Mouse (Mus musculus) natural killer cell, adult 2 months (primary cell): ENCODE measurements around the gene Spata16.

ENCODE experiments used
- DNase-seq, 2 experiments: peaks; one replicate each; pipeline ENCODE4 v3.0.0; 2022; ENCODE audit warnings: low spot score in 2 of 2

Gene Spata16

DNA sequence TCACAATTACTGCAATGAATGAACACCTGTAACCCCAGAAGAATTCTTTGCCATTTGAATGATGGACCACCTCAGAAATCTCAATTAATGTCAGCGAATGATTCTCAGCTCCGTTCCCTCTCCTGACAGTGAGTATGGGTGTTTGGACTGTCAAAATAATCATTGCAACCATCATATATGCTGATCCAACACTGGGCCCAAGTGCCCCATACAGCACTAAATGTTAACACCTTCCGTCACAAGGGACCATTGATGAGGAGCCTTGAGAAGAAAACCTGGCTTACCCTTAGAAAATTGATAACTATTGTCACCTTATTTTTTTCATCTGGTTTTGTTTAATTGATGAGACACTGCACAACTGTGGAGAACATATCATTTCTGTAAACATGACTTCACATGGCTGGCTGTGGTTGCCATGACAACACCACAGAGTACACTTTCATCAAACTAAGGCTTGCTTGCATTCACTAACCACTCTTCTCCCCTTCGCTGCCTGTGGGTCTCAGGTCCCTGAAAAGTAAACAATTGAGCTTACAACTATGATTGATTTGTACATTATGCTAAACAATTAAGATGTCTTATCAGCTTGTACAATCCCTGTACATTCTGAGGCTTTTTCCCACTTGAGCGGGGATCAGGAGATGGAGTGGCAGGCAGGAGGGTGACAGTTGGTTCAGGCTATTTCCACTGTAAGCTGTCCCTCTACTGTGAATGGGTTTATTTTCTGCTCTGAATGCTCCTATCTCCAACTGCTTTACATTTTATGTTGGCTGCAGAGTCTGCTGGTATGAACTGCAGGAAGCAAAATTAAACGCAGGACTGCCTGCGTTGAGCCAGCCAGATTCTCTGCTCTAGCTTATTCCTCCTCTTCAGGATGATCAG, 189.8 kb downstream of the Spata16 start:
- DNase-seq = no peak

DNA sequence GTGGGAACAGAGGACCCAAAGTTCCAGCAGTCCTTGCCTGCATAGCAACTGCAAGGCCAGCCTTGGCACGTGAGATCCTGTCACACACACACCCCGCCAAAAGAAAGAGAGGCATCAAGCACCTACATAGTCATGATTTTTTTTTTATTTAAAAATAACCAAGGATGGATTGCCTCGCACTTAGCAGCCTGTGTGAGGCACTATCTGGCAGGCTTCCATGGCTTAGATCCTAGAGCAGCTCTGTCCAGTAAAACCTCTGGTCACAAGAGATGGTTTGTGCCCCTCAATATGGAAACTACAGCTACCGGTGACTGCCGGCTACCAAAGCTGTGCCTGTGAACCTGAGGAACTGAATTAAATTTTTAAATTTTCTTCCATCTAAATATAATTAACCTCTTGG, 195.5 kb downstream of the Spata16 start:
- no peak for DNase-seq

DNA sequence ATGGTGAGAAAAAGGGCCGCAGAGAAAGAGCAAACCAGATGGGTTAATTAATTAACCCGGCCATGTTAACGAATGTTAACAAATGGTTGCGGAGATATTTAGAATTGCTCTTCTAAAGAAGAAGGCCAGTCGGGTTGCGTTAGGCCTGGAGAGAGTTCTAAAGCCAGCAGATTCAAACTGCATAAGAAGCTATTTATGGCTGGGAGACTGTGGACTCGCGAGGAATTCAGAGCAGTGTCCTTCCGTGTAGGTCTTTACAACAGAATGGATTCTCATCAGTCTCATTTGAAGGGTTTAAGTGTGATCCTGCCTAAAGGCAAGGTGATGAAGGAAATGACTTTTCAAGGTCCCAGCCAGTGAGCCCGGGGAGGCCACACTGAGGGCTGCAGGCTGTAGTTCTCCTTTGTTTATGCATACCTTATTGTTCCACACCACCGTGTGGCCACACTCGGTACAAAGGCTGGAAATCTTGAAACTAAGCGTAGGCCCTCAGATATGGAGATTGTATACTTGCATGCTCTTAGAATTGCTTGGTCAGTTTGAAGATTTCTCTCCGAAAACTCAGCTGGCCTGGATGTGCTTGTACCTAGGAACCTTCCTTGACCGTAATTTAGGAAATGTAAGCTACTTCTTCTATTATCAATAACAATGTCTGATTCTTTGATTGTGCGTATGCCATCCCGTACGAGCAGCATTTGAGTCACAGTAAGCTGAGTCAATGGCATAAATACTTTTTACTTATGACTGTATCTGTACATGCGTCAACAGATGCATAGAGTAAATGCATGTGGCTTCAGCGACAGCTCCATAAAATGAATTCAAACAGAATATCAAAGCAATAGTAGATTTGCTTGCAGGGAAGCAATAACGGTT, 197.0 kb downstream of the Spata16 start:
- no peak for DNase-seq

DNA sequence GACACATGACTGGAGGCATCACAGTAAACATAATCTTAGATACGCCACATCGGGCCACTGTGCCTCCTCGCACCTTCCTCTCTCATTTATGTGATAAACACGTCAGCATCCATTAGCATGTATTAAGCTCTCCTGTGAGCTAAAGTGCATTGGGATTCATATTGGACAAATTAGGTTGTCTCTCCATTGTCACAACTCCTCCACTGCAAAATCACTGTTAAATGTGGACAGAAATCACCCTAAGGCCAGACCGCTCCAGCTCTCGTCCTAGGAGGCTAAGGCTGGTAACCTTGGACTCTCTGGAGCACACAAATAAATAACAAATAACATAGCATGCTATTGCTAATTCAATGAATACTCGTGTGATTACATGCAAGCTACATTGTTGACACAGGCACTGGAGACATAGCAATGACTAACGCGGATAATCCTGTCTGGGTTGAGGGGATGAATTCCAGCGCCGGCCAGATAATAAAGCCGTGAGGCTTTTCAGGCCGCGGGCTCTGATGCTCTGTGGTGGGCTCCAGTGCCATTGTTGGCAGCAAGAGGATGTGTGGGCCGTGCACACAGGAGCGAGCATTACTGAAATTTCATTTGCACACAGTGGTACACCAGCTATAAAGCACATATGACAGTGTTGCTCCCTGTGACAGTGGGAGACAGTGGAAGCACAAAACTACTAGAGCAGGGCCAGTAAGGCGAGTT, 197.8 kb downstream of the Spata16 start:
- no peak for DNase-seq

DNA sequence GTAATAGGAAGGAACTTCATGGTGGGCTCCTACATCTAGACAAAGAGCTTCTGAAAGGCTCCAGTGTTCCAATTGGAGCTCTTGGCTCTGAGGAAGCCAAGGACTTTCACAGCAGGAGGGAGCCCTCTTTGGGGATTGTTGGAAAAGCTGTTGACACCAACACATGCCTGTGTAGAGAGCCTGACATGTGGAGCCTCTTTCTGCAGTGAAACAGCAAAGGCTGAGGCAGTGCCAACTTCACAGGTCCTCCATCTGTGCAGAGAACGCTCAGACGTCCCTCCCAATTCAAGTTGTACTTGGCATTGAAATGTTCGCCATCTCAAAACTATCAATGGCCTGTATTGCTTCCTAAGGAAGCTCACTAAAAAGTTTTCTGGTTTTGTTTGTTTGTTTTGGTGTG, 207.6 kb downstream of the Spata16 start:
- DNase-seq = no peak

DNA sequence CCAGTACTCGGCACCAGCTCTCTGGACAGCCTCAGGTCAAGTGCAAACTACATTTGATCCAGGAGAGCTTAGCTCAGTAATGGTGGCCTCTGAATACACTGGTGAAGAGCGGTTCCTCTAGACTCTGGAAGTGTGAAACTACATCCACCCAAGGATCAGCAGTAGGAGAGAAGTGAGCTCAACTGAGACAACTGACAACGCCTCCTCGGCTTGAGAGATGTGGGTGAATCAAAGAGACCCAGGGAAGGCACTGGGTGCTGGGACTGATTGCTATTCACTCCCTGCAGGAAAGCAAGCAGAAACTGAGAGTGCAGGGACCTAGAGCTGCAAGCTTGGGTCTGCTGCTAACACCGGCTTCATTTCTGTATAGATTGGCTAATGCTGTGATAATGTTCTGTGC, 210.5 kb downstream of the Spata16 start:
- DNase-seq = no peak

DNA sequence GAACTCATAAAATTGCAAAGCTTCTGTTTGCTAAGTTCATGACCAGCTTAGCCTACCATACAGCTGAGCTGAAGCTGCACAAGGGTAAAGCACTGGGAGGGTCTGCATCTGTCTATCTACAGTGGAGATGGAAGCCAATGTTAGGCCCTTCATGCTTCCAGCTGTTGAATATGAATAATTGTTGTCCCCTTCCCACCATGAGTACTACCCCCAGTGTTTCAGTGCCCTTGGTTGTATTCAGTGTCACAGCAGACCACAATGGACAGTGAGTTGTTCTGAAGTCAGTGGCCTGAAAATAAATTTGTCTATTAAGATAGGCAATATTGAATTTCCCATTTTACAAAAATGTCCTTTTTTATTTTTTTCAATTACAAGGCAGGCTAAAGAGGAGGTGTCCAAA, 212.8 kb downstream of the Spata16 start:
- no peak for DNase-seq

DNA sequence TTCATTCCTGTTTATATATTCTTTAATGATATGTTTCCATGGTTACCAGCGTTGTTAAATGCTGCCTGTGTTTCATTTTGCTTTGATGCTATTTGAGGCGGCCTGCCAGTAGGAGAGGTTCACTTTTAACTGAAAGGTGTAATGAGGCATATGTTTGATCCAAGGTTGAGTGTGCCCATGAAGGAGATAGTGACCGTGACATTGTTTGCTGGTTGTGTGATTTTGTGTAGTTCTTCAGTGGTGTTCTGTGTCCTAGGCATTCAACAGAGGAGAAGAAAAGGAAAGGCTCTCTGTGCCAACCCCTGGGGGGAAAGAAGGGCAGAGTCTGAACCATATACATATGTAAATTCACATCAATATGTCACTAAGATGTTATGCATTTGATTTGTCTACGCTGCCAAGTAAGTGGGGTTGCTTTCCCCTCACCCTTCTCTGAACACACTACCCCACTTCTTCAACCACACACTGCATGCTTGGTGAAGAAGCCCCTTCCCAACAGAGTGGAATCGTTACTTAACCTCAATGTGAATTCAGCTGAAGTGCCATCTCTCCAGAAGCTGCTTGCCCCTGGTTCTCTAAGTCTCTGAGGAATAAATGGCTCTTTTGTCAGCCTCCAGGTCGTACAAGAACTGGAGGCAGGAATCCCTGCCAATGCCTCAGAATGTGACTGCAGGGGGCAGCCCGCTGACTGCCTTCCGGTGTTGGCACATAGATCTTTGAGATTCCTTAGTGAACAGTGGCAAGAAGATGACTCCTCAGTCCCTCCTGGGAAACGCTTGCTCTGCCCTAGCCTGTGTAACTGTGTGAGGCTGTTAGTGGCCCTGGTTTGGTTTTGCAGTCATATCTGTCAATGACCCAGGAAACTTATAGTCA, 213.5 kb downstream of the Spata16 start:
- DNase-seq = no peak

DNA sequence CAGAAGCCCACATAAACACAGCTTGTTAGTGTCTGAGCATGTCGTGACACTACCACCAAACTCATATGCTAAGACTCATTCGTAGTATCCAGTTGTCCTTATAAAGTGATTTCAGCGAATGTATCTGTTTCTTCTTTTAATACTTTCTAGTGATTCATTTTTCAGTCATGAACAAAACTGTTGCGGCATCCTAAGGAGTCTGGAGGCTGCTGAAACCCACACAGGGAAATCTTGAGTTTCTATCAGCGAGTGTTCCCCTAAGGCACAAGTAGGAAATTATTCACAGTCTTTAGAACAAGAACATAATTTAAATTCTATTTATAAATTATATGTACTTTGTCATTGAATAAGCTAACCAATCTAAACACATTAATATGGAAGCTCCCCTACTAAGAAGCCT, 216.1 kb downstream of the Spata16 start:
- DNase-seq = no peak

DNA sequence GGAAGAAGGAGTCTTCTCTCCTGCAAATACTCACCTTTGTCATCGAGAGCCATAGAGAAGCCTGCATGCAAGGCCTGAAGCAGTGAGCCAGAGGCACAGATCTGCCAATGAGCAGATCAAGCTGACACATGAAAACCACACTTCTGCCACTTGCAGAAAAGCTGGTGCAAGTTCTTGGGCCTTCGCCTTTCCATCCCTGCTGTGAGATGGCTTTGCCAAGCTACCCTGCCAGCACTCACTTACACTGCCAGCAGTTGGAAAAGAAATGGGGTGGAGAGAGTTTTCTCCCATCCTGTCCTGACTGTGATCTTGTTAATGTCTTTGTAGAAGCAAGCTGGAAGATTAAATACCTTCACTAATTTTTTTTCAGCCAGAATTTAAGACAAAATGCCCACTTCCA, 237.3 kb downstream of the Spata16 start:
- no peak for DNase-seq

DNA sequence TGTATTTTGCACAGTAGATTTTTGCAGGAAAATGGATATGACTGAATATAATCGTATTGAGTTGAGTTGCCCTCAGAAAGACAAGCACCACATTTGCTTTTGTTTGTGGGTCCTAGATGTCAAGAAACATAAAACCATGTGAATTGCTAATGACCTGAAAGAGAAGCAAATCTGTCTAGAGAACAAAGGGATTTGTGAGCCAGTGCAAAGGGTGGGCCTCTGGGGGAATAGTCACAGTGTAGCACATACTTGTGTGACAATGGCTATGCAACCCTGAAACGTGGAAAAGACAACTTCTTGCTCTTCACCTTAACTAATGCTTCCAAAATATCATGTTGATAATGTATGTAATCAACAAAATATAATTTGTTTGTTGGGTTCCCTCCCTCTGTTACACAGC, 239.9 kb downstream of the Spata16 start:
- DNase-seq = no peak

DNA sequence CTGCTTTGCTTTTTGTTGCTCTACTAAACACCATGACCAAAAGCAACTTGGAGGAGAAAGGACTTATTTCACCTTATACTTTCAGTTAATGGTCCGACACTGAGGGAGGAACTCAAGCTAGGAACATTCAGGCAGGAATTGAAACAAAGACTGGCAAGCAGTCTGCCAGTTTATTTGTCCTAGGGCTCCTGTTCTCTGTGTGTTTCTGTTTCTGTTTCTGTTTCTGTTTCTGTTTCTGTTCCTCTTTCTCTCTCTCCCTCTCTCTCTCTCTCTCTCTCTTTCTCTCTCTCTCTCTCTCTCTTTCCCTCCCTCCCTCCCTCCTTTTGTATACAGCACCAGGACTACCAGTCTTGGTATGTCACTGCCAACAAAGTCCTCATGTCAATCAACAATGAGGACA, 279.2 kb downstream of the Spata16 start:
- no peak for DNase-seq

DNA sequence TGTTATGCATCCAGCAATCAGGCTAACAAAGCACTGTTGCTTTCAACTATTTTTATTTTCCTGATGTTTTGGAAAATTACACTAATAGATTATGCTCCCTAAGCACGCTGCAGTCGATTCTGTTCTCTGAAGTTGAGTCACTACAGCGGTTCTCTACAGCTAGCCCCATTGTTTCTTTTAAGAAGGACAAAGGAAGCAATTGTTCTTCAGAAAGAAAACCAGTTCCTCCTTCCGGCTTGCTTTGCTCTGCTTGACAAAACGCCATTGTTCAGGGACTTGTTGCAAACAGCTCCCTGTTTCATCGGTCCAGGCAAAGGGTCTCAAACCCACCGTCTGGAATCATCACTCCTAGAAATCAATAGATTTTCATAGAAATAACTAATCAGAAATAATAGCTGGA, 283.6 kb downstream of the Spata16 start:
- DNase-seq = no peak

DNA sequence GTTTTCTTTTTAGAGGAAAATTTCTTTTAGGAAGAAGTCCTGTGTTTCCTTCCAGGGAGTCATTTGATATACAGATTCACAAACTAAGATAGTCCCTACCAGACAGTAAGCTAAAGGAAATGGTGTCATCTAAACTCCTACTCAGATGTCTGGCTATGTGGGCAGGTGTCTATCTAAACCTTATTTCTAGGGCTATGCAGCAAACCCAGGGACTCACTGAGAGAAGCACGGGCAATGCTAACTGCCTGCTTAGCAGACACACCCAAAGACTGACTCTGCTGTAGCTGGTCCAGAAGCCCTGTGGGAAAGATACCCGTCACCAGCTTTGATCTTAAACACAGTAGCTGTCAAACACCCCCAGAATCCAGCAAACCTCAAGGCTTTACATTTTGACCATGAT, 284.2 kb downstream of the Spata16 start:
- DNase-seq = no peak

DNA sequence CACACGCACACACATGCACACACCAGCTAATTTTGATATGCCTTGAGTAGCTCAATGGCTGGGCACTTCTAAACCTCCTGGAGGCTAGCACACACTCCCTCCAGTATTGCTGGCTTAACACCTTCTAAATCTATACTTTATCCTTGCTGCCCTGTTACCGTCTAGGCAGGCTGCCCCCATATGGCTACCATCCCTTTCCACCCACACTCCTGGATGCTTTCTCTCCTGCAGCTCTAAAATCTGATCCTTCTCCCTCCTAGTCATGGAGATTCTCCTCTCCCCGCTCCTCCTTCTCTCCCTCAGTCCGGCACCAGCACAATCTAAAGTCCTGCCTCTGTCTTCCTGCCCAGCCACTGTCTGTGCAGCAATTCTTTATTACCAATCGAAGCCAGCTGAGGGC, 286.0 kb downstream of the Spata16 start:
- no peak for DNase-seq

DNA sequence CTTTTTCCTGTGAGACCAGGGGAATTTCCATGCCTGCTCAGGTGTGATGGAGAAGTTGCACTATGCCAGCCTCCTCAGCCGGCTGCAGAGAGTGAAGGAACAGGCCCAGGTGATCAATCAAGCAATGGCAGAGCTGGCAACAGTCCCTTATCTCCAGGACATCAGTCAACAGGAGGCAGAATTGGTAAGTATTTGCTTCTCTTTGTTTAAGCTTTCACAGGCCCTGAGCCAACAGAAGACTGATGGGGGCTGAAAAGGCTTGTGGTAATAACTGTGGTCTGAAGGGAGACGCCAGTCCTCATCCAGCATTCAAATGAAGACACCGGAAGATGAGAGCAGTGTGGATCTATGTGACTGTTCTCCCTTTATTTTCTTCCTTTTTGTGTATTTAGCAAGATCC, 286.8 kb downstream of the Spata16 start:
- no peak for DNase-seq

DNA sequence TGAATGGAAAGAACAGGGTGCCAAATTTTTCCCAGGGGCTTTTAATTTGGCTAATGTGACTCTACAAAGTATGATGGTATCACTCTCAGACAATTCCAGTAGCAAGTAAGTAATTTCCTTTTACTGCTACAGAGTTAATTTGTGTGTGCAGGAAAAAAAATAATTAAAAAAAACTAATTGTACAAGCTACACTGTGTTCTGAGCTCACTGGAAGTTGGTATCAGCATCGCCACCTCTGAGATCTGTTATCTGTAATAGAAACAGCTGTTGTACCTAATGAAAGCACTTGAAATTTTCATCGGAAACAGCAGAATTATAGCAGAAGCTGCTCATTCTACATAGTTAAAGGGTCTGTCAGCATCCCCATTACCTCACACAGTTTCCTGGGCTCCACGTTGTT, 295.7 kb downstream of the Spata16 start:
- no peak for DNase-seq

DNA sequence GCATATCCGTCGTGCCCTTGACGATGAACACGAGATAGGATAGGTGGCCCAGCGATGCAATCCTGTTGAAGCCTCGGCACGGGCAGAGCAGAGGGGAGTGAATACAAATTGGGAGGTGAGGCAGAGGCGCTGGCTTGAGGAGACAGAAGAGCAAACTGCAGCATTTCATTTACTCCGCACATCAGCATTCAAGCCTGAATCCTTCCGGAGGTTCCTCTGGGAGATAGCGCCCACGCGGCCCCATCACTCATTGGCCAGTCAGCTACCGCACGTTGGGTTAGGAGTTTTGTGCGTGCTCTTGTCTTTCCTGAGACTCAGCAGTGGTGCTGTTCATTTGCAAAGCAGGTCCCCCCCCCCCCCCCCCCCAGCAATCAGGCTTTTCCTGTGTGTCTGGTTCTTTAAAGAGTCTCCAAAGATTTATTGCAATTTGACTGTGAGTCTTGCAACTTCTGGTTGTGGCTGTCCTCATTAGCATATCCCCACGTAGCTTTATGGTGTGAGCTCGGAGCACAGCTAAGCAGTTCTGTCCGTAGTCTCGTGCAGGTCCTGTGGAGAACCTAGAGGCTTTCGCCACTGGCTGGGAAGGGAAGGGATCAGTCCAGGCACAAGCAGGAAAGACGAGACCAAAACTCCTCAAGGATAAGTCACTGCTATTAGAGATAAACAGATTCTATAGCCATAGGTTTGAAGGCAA, 299.6 kb downstream of the Spata16 start:
- DNase-seq = no peak

DNA sequence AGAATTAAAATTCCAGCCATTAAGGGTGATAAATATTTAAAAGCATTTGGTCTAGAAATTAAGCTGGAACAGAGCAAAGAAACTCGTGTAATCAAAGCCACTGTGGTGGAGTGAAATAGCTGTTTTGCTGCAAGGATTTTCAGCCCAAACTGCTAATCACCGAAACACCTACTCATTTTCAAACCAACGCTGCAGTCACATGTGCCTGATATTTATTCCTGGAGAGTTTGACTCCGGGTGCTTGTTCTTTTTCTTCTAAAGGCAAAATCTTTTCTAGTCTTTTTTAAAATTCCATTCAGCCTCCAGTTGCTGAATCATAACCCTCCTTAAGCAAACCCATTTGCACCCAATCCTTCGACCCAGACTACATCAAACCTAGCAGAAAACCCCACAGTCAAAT, 329.4 kb downstream of the Spata16 start:
- DNase-seq = no peak

DNA sequence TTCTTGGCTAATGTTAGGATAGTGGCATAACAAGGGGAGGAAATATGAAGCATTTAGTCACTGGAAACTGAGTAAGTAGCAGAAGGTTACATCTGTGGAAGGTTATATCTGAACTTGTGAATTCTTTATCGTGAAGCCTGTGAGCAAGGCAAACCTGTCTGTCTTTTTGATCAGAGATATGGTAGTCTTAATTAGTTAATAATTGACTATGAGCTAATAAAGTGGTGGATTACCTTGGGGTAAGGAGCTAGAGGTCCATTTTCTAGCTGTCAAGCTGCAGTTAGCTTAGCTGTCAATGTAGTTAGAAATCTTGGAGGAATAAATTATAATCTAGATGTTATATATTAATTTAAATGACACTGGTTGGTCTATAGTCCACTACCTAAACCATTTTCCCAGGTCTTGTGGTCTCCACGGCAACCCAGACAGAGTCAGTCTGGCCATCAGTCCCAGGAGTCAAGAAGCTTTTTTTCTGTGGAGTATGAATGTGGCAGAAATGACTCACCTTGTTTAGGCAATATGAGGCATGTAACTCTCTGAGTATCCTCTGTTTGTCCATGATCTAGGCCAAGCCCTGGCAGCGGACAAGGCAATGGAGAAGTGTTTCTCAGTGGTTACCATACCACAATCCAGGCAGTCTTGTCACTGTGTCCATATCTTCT, 331.6 kb downstream of the Spata16 start:
- no peak for DNase-seq
